Mouse (Mus musculus) heart, adult 11 months (tissue): Measurements from ENCODE around the gene Cog6.

ENCODE experiments used
- DNase-seq: peaks from one replicate; pipeline ENCODE4 v3.0.0; 2022

The Cog6 gene

GRCm38 (mm10) chr3:53016436-53017340 lies at the start of gene Cog6:
Gene Cog6 (minus strand): TSS chr3:53017237.
- DNase-seq: peak; percentile 99

GRCm38 (mm10) chr3:53066095-53066372 lies 49.0 kb upstream of the Cog6 start:
- no peak for DNase-seq

GRCm38 (mm10) chr3:53065267-53066094 lies 48.4 kb upstream of the Cog6 start:
- peak; percentile 87 for DNase-seq

GRCm38 (mm10) chr3:53063423-53064147 lies 46.5 kb upstream of the Cog6 start:
- peak; percentile 91 for DNase-seq

GRCm38 (mm10) chr3:53059959-53060358 lies 42.9 kb upstream of the Cog6 start:
- DNase-seq: peak; percentile 93

- peak; percentile 89 for DNase-seq
Observed at GRCm38 (mm10) chr3:53056430-53056829, 39.4 kb upstream of the Cog6 start.

GRCm38 (mm10) chr3:53052385-53052784 lies 35.3 kb upstream of the Cog6 start:
- DNase-seq: peak; percentile 80

GRCm38 (mm10) chr3:53046371-53046770 lies 29.3 kb upstream of the Cog6 start:
- peak; percentile 90 for DNase-seq

- peak; percentile 54 for DNase-seq
Observed at GRCm38 (mm10) chr3:53045697-53046096, 28.7 kb upstream of the Cog6 start.

GRCm38 (mm10) chr3:53044682-53045299 lies 27.8 kb upstream of the Cog6 start:
- DNase-seq: peak; percentile 80

- DNase-seq: peak; percentile 91
Observed at GRCm38 (mm10) chr3:53044238-53044637, 27.2 kb upstream of the Cog6 start.

GRCm38 (mm10) chr3:53043206-53043780 lies 26.3 kb upstream of the Cog6 start:
- DNase-seq: peak; percentile 89

GRCm38 (mm10) chr3:53042240-53042567 lies 25.2 kb upstream of the Cog6 start:
- no peak for DNase-seq

GRCm38 (mm10) chr3:53041411-53042239 lies 24.6 kb upstream of the Cog6 start, which contains the start of gene Lhfp:
Gene Lhfp (plus strand): TSS chr3:53041528.
- peak; percentile 98 for DNase-seq

- peak; percentile 91 for DNase-seq
Observed at GRCm38 (mm10) chr3:53040593-53041410, 23.8 kb upstream of the Cog6 start.

- DNase-seq: no peak
Observed at GRCm38 (mm10) chr3:53039746-53040145, 22.7 kb upstream of the Cog6 start.

GRCm38 (mm10) chr3:53038913-53039312 lies 21.9 kb upstream of the Cog6 start:
- no peak for DNase-seq

- DNase-seq: no peak
Observed at GRCm38 (mm10) chr3:53036941-53037340, 19.9 kb upstream of the Cog6 start.

GRCm38 (mm10) chr3:53036076-53036475 lies 19.0 kb upstream of the Cog6 start:
- no peak for DNase-seq

GRCm38 (mm10) chr3:53033448-53033847 lies 16.4 kb upstream of the Cog6 start:
- no peak for DNase-seq

- DNase-seq: no peak
Observed at GRCm38 (mm10) chr3:53032432-53032831, 15.4 kb upstream of the Cog6 start.
